Mouse (Mus musculus) splenic B cell, adult 2 months (primary cell): Measurements from ENCODE around the gene Cpt1a.

Experiments used
- DNase-seq: peaks from one replicate; pipeline ENCODE4 v3.0.0-alpha.2; 2011; ENCODE audit warnings: low read depth, low spot score
- H3K27me3 ChIP-seq: 2 replicates; pipeline ENCODE4 v1.6.1; 2012; ENCODE audit warnings: mild to moderate bottlenecking, low read length, moderate library complexity, mixed read lengths; ENCODE audit not compliant: control insufficient read depth, poor library complexity, insufficient read depth, severe bottlenecking
- H3K36me3 ChIP-seq: 2 replicates; pipeline ENCODE4 v1.6.1; 2012; ENCODE audit warnings: mild to moderate bottlenecking, low read length, moderate library complexity, mixed read lengths; ENCODE audit not compliant: control insufficient read depth, poor library complexity, insufficient read depth, severe bottlenecking

Cpt1a gene

DNA sequence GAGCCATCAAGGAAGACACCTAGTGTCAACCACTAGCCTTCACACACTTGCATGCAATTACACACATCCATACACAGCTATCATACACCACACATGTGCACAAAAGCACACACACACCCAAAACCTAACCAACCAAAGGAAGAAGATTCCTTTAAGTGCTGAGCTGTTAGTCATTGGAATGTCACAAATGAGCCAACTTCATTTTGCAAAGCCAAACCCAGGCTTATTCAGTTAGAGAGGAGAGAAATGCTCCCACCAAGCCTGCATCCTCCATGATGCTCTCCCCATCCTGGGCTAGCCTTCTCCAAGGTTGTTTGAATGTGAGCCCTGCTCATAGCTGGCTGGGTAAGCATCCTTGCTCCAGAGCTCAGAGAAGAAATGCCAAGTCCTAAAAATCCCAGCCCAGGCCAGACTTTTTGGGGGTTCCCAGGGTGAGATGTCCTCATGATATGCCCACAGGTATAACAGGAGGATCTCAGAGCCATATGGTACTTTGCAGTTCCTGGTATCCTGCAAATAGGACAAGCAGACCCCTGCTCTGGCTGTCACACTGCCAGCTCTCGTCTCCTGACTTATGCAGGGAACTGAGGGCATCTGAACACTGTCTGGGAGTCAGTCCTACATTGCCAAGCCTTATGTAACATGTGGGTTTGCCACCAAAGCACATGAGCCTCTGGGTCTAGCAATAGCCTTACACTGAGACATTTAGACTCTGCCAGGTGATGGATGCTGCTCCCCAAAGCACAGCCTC, 83.6 kb downstream of the Cpt1a start:
- DNase-seq: no peak
- H3K36me3 ChIP-seq: no peaks in the 10 kb centered on the region

DNA sequence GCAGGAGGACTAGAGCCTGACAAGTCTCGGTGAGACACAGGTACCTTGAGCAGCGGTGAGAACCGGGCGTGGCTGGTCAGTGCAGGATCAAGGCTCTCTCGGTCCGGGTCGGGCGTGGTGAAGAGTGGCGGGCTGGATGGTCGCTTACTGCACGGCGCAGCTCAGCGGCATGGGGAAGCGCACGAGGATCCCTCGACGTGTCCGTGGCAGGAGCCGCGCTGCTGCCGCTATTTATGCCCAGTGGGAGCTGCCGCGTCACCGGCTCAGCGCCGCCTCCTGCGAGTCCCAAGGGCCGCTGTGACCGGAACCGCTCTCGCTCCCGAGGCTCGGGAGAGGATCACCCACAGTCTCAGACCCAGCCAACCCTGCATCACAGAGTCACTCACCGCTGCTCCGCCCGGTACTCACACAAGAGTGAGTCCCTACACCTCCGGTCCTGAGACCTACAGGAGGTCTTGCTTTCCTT, 92.2 kb downstream of the Cpt1a start, which contains the start of gene Gal:
TSS of gene Gal (minus strand) at position 277 of the 466 bp plus-strand sequence.
- Histone ChIP-seq H3K36me3 (no peaks in the 10 kb centered on the region), H3K27me3 (no peaks in the 10 kb centered on the region)
- DNase-seq: peak; percentile 8

More for the DNA sequence above, 83.6 kb downstream of the Cpt1a start:
- H3K27me3 ChIP-seq: no peaks in the 10 kb centered on the region

DNA sequence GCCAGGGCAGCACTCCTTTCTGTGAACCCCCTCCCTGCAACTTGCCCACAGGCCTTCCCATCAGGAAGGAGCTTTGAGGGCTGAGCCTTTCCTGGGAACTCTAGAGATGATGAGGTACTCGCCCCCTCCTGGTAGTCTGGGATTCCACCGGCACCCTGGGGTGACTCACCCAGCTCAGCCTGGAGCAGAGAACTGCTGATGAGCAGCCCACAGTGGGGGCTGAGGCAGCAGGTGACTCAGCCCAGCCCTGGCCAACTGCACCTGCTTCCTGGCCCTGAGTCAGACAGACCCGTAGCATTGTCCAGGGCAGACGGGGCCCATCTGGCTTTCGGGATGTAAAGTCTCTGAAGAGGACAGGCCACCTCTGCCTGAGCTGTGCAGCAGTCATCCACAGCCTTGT, 97.1 kb downstream of the Cpt1a start:
- DNase-seq: no peak
- no peaks in the 10 kb centered on the region for H3K36me3 ChIP-seq
- no peaks in the 10 kb centered on the region for H3K27me3 ChIP-seq

DNA sequence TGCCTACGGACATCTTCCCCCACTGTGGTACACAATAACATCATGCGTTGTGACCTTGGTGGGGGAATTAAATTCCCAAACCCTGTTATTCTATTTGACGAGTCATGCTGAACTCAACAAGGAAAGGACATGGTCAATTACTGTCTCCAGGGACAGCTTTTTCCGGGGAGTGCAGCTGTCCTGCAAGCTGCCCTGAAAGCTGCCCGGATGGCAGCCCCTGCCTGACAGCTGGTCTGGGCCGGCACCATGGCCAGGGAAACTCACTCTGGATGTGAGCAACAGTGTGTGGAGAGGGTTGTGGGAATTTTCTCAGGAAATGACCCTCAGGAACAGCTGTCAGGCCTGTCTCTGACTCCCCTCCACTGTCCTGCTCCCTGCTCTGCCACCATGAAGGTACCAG, 100.4 kb downstream of the Cpt1a start:
- Histone ChIP-seq H3K27me3 (no peaks in the 10 kb centered on the region), H3K36me3 (no peaks in the 10 kb centered on the region)
- DNase-seq: no peak

DNA sequence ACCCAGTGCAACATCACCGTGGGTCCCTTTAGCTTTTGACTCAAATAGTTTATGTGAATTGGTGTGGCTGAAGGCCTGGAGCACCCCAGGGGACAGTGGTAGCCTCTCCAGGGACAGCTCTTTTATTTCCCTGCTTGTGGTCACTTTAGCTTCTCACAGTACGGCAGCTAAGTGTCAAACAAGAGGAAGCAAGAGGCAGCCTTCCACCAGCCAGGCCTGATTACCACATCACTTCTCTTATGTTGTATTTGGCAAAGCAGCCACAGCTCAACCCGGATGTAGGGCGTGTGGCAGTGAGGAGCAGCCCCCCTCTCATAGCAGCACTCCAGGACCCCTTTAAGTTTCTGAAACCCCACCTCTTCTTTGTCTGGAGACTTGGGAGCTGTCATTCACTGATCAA, 100.8 kb downstream of the Cpt1a start:
- DNase-seq: no peak
- H3K36me3 ChIP-seq: no peaks in the 10 kb centered on the region

DNA sequence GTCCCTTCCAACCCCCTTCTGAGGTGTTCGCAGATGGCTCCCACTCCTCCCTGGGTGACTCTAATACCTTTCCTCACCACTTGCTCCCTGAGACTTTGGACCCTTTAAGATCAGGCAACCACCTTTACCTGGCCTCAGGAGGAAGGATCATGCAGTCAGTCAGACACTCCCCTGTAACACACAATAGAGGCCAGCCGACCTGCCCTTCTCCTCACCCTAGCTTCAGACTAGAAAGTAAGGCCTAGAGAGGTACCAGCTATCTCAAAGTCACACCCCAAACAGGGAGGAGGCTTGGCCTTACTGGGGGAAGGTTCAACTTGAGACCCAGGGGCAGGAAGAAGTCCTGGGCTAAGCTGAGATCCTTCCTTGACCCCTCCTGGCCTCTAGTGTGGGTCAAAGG, 102.1 kb downstream of the Cpt1a start:
- DNase-seq: no peak
- no peaks in the 10 kb centered on the region for H3K36me3 ChIP-seq
- H3K27me3 ChIP-seq: no peaks in the 10 kb centered on the region

More for the DNA sequence above, 100.8 kb downstream of the Cpt1a start:
- no peaks in the 10 kb centered on the region for H3K27me3 ChIP-seq

DNA sequence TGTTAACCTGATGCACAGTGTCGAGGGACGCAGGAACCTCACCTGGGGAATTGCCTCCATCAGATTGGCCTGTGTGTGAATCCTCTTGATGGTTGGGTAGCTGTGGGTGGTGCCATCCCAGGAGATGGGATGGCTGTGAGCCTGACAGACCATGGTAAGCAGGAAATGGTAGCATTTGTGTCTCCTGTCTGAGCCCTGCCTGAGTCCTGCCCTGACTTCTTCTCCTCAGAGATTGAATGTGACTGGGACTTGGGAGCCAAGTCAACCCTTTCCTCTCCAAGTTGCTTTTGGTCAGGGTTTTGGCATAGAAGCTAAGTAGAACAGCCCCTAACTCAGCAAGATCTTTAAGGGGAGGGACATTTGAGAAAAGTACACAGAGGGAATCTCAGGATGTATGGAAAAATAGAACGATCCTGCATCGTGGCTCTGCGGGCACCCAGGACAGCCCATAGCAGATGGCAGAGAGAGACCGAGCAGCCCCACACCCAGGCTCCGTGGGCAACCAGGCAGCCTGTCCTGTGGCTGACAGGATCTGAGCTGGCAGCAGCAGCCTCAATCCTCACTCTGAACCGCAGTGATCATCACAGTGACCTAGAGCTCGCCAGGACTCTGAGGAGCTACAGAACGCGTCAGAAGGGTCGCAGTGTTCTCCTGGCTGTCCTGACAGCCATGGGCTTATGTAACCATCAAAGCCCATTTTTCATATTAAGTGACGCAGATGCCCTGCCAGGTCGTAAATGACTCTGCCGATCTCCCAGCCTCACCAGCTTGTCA, 106.1 kb downstream of the Cpt1a start:
- H3K36me3 ChIP-seq: no peaks in the 10 kb centered on the region
- no peaks in the 10 kb centered on the region for H3K27me3 ChIP-seq
- DNase-seq: no peak

DNA sequence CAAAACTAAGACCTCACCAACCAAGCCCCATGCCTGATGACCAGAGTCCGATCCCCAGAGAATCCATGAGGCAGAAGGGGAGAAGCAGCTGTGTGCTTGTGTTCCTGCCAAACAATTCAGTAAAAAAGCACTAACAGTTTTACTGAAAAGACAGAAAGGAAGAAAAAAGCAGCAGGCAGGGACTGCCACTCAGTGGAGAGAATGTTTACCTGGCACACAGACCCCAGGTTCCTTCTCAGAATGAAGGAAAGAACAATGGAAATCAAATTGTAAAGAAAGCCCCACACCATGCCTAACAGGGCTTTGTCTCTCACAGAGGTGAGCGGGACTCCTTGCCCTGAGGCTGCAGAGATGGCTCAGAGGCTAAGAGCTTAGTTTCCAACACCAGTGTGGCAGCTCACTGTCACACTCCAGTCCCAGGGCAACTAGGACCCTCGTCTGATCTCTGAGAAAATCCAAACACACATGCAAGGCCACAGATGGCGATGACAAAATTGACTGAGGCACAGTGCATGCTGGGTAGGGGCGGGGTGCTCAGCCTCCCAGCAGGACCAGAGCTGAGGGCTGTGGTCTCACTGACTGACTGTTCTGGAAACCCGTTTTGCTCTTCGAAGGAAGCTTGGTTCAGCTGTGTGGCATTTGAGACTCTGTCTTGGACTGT, 107.2 kb downstream of the Cpt1a start:
- no peak for DNase-seq
- Histone ChIP-seq H3K36me3 (no peaks in the 10 kb centered on the region), H3K27me3 (no peaks in the 10 kb centered on the region)

DNA sequence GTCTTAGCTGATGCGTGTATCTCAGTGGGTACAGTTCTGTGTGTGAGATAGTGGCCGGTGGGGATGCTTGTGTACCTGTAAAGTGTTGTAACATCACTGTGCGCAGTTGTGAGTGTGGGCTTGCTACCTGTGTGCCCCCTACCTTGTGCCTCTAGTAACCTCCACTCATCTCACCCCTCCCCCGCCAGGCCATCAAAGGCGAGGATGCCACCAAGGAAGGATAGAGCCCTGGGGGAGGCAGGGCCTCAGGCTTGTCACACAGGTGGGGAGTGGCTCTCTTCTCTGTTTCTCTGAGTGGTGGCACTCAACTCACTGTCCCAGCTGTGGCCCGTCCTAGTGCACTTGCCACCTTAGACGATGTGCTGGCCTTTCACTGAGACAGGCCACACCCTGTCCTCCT, 108.9 kb downstream of the Cpt1a start:
- Histone ChIP-seq H3K36me3 (no peaks in the 10 kb centered on the region), H3K27me3 (no peaks in the 10 kb centered on the region)
- DNase-seq: no peak

DNA sequence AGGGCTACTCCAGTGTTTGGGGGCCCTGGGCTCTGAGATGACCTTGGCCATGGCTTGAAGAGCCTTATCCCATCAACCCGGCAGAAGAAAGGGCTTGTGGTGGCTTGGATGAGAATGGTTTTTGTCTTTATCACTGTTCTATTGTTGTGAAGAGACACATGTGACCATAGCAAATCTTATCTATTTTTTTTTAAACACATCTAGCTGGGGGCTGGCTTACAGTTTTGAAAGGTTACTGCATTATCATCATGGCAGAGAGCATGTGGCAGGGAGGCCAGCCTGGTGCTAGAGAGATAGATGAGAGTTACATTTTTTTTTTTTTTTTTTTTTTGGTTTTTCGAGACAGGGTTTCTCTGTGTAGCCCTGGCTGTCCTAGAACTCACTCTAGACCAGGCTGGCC, 109.8 kb downstream of the Cpt1a start:
- H3K27me3 ChIP-seq: no peaks in the 10 kb centered on the region
- no peak for DNase-seq
- no peaks in the 10 kb centered on the region for H3K36me3 ChIP-seq

DNA sequence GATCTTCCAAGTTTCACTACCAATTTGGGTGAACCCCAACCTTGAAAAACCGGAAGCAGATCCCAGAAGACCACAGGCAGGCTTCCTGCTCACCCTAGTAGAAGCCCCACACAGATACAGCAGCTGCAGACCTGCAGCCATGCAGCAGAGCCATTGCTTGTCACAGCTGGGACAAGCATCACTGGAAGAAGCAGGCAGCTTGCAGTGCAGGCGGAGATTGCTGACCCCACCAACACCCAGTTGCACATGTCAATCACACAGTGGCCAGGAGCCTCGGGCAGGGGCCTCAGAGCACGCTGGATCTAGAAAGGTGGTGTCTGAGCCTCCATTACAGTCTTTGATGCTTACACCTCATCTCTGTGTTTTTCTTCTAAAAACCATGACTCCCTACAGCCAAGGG, 112.0 kb downstream of the Cpt1a start:
- no peaks in the 10 kb centered on the region for H3K27me3 ChIP-seq
- no peaks in the 10 kb centered on the region for H3K36me3 ChIP-seq
- no peak for DNase-seq

DNA sequence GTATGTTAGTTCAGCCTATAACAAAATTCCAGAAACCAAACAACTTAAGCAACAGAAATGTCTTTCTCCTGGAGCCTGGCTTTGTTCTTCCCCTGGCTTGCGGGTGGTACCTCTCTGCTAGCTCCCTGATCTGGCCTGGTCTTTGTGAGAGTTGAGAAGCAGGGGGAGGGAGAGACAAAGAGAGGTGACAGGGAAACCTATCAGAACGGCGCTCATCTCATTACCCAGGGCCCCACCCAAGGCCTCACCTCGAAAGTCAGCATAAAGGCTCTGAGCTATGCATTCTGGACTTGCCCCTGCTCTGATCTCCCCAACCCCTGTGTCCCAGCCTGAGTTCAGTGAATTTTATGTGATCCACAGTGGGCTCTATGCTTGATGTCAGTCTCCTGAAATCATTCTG, 112.5 kb downstream of the Cpt1a start:
- Histone ChIP-seq H3K27me3 (no peaks in the 10 kb centered on the region), H3K36me3 (no peaks in the 10 kb centered on the region)
- no peak for DNase-seq
